Mouse (Mus musculus) heart, adult 2 months (tissue): Measurements from ENCODE around the gene Npm3. TPM values are rescaled to one million over a fixed set of nuclear protein-coding genes. Genes with fewer than 3 reads are reported as not detected.

Experiments used
- DNase-seq, 2 experiments: peaks; one replicate each; pipeline ENCODE4 v3.0.0; 2021
- H3K27ac ChIP-seq: fragments of 200-600 bp; 2 replicates; pipeline ENCODE4 v1.8.1; 2022
- H3K27me3 ChIP-seq: fragments of 200-500 bp; 2 replicates; pipeline ENCODE4 v1.6.1; 2012; ENCODE audit warnings: mild to moderate bottlenecking, low read length, inconsistent platforms, mixed read lengths; ENCODE audit not compliant: control insufficient read depth, insufficient read depth
- H3K36me3 ChIP-seq: fragments of 200-500 bp; 2 replicates; pipeline ENCODE4 v1.6.1; 2012; ENCODE audit warnings: low read length, inconsistent platforms; ENCODE audit not compliant: control insufficient read depth, insufficient read depth
- H3K4me1 ChIP-seq: fragments of 200-500 bp; 2 replicates; pipeline ENCODE4 v1.6.1; 2011; ENCODE audit warnings: low read length; ENCODE audit not compliant: control insufficient read depth, insufficient read depth
- H3K4me3 ChIP-seq: fragments of 200-600 bp; 2 replicates; pipeline ENCODE4 v1.8.1; 2022
- H3K79me2 ChIP-seq: fragments of 200-500 bp; replicated peaks from 2 replicates; pipeline ENCODE4 v1.6.1; 2012; ENCODE audit warnings: mild to moderate bottlenecking, inconsistent platforms, low read length, moderate library complexity, mixed read lengths; ENCODE audit not compliant: control insufficient read depth, insufficient read depth
- H3K9ac ChIP-seq: fragments of 200-500 bp; 2 replicates; pipeline ENCODE4 v1.6.1; 2012; ENCODE audit warnings: low read depth, mild to moderate bottlenecking, control low read depth, inconsistent platforms, low read length, mixed read lengths
- CTCF ChIP-seq: fragments of 200-600 bp; IDR thresholded peaks from 2 replicates; pipeline ENCODE4 v1.8.1; 2022; ENCODE audit warnings: antibody characterized with exemption, mild to moderate bottlenecking, moderate library complexity
- EP300 ChIP-seq: fragments of 200-500 bp; IDR thresholded peaks from 2 replicates; pipeline ENCODE4 v1.6.1; 2011; ENCODE audit warnings: low read depth, low read length, control low read depth; ENCODE audit not compliant: insufficient read depth
- POLR2A ChIP-seq: fragments of 200-500 bp; IDR thresholded peaks from 2 replicates; pipeline ENCODE4 v1.6.1; 2011; ENCODE audit warnings: mild to moderate bottlenecking, low read depth, low read length, control low read depth; ENCODE audit not compliant: insufficient read depth
- WGBS: fragments of 180-500 bp; shearing (Covaris S2); methylation state at CpG from one replicate; pipeline ENCODE4 v1.1.7; 2018; 5-methylcytosine and 5-hydroxymethylcytosine counted together
- intact Hi-C: fragments of 180-260 bp; cut with DNase I; formaldehyde crosslinking; loops from one replicate; pipeline ENCODE4 v1.15.1; 2025
- polyA plus RNA-seq: library from polyadenylated mRNA; depleted of rRNA; stranded (reverse); fragments of >200 nt; gene quantifications from 2 replicates; pipeline ENCODE4 v1.2.3, GENCODE M21; 2012
- total RNA-seq, 2 experiments: library from RNA; stranded (reverse); gene quantifications; 2 replicates each; pipeline ENCODE4 v1.2.3; 2021

Npm3 gene
- total and polyA plus RNA-seq, 3 experiments: 15.6 to 25.2 (median 15.7) TPM

GRCm38 (mm10) chr19:45734191-45734590 is 15.2 kb downstream of the Npm3 start:
- no peak overlapping the region for H3K4me3 ChIP-seq
- H3K4me1 ChIP-seq: peaks cover 1% of the 10 kb centered on the region; the same call in 1 of the 2 replicates
- H3K36me3 ChIP-seq: no peaks in the 10 kb centered on the region
- TF ChIP-seq CTCF (no peak), EP300 (no peak), POLR2A (no peak)
- no peaks in the 10 kb centered on the region for H3K79me2 ChIP-seq
- intact Hi-C loops: no loop called here
- 81% methylated on average over 5 of the region's 5 CpGs for WGBS
- H3K27ac ChIP-seq: no peak overlapping the region
- no peak for DNase-seq
- no peak overlapping the region for H3K9ac ChIP-seq
- H3K27me3 ChIP-seq: peaks cover 2% of the 10 kb centered on the region; the same call in 1 of the 2 replicates

GRCm38 (mm10) chr19:45733564-45733963 is 15.8 kb downstream of the Npm3 start:
- 31% methylated on average over 10 of the region's 10 CpGs for WGBS
- no peak for DNase-seq
- intact Hi-C loops: no loop called here

GRCm38 (mm10) chr19:45731658-45732057 is 17.7 kb downstream of the Npm3 start:
- intact Hi-C loops: no loop called here
- 86% methylated on average over 7 of the region's 7 CpGs for WGBS
- no peaks in the 10 kb centered on the region; the same call in 1 of the 2 replicates for H3K27me3 ChIP-seq
- no peaks in the 10 kb centered on the region for H3K4me1 ChIP-seq
- no peak overlapping the region for H3K4me3 ChIP-seq
- H3K79me2 ChIP-seq: no peaks in the 10 kb centered on the region
- no peak overlapping the region for H3K9ac ChIP-seq
- no peak overlapping the region for H3K27ac ChIP-seq
- TF ChIP-seq POLR2A (no peak), CTCF (no peak), EP300 (no peak)
- H3K36me3 ChIP-seq: no peaks in the 10 kb centered on the region
- no peak for DNase-seq

More at GRCm38 (mm10) chr19:45733564-45733963, 15.8 kb downstream of the Npm3 start:
- Histone ChIP-seq H3K27me3 (peaks cover 2% of the 10 kb centered on the region; the same call in 1 of the 2 replicates), H3K79me2 (no peaks in the 10 kb centered on the region), H3K36me3 (no peaks in the 10 kb centered on the region), H3K4me3 (no peak overlapping the region), H3K27ac (no peak overlapping the region), H3K9ac (no peak overlapping the region), H3K4me1 (peaks cover 1% of the 10 kb centered on the region; the same call in 1 of the 2 replicates)
- no peak for TF ChIP-seq POLR2A

- no peak overlapping the region for H3K27ac ChIP-seq
- H3K79me2 ChIP-seq: no peaks in the 10 kb centered on the region
- no peak for DNase-seq
- H3K9ac ChIP-seq: no peak overlapping the region
- intact Hi-C loops: no loop called here
- no peaks in the 10 kb centered on the region; the same call in 1 of the 2 replicates for H3K27me3 ChIP-seq
- no peaks in the 10 kb centered on the region for H3K36me3 ChIP-seq
- WGBS: 74% methylated on average over 8 of the region's 8 CpGs
- H3K4me3 ChIP-seq: no peak overlapping the region
- no peaks in the 10 kb centered on the region for H3K4me1 ChIP-seq
- TF ChIP-seq EP300 (no peak), POLR2A (no peak), CTCF (no peak)
Observed at GRCm38 (mm10) chr19:45730042-45730441, 19.3 kb downstream of the Npm3 start.

- 67% methylated on average over 10 of the region's 10 CpGs for WGBS
- no peak for TF ChIP-seq EP300
- TF ChIP-seq POLR2A: no peak
- TF ChIP-seq CTCF: no peak
- no peaks in the 10 kb centered on the region for H3K27me3 ChIP-seq
- no peak overlapping the region for H3K4me3 ChIP-seq
- H3K36me3 ChIP-seq: no peaks in the 10 kb centered on the region
- no peaks in the 10 kb centered on the region for H3K4me1 ChIP-seq
- H3K9ac ChIP-seq: no peak overlapping the region
- no peak overlapping the region for H3K27ac ChIP-seq
- DNase-seq: no peak
- intact Hi-C loops: no loop called here
- no peaks in the 10 kb centered on the region for H3K79me2 ChIP-seq
Observed at GRCm38 (mm10) chr19:45727231-45727630, 22.2 kb downstream of the Npm3 start.

- no peak overlapping the region for H3K27ac ChIP-seq
- no peak for DNase-seq
- no peak for TF ChIP-seq POLR2A
- no peak for TF ChIP-seq EP300
- no peak for TF ChIP-seq CTCF
- no peak overlapping the region for H3K9ac ChIP-seq
- H3K27me3 ChIP-seq: no peaks in the 10 kb centered on the region
- WGBS: 52% methylated on average over 14 of the region's 14 CpGs
- H3K4me1 ChIP-seq: no peaks in the 10 kb centered on the region
- H3K4me3 ChIP-seq: no peak overlapping the region
- H3K79me2 ChIP-seq: no peaks in the 10 kb centered on the region
- H3K36me3 ChIP-seq: no peaks in the 10 kb centered on the region
- intact Hi-C loops: no loop called here
Observed at GRCm38 (mm10) chr19:45725677-45726277, 23.6 kb downstream of the Npm3 start.

GRCm38 (mm10) chr19:45722188-45722587 is 27.2 kb downstream of the Npm3 start:
- Histone ChIP-seq H3K36me3 (no peaks in the 10 kb centered on the region), H3K27me3 (no peaks in the 10 kb centered on the region), H3K79me2 (no peaks in the 10 kb centered on the region), H3K9ac (no peak overlapping the region), H3K27ac (no peak overlapping the region), H3K4me3 (no peak overlapping the region), H3K4me1 (no peaks in the 10 kb centered on the region; the same call in 1 of the 2 replicates)
- intact Hi-C loops: no loop called here
- 73% methylated on average over 5 of the region's 5 CpGs for WGBS
- TF ChIP-seq EP300: no peak
- TF ChIP-seq CTCF: 0 out of 2 replicates have a peak, but pooled peaks have one; percentile 22
- TF ChIP-seq POLR2A: no peak
- DNase-seq: no peak
